Mouse (Mus musculus) duodenum, adult 2 months (tissue): Measurements from ENCODE around the gene Gm17783. TPM values are rescaled to one million over a fixed set of nuclear protein-coding genes. Genes with fewer than 3 reads are reported as not detected.

Source experiments
- polyA plus RNA-seq: library from polyadenylated mRNA; depleted of rRNA; stranded (reverse); fragments of >200 nt; gene quantifications from 2 replicates; pipeline ENCODE4 v1.2.3, GENCODE M21; 2012; ENCODE audit warnings: low replicate concordance; rRNA removed

The Gm17783 gene
- polyA plus RNA-seq: 0.39 and 1.3 TPM in 2 replicates

DNA sequence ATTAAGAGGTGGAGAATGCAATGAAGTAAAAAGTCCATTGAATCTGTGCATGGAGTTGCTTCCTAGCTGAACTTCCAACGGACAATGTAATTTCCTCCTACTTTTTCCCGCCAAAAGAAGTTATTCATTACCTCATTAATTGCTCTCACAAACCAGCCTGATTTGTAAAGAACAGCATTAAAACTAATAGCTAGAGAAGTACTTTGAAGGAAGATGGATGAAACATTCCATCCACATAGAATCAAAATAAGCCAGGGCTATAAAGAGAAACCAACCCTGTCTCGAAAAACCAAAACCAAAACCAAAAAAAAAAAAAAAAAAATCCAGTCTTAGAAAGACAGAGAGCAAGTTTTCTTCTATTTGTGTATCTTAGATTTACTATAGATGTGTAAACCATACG lies at the start of gene Gm17783:
Gene Gm17783, minus strand, starts transcription at position 101 of the 400 bp plus-strand sequence.

DNA sequence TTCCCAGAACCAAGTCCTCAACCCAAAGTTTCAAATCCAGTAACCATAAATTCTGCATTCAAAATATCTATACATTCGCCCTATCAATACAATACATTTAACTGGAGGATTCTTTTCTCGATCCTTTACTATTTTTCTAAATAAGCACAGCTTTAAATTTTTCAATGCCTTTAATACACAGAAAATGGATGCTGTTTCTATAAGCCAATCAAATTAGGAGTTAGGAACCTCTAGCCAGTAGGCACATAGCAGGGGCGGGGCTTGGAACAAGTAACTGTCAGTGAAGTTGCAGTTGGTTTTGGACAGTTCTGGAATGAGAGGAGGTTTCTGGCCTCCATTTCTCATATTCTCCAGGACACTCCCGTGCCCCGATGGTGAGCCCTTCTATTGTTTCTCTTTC lies 3.2 kb upstream of the Gm17783 start, which contains the start of gene Slc9c1:
Gene Slc9c1, plus strand, starts transcription at position 301 of the 400 bp plus-strand sequence.

DNA sequence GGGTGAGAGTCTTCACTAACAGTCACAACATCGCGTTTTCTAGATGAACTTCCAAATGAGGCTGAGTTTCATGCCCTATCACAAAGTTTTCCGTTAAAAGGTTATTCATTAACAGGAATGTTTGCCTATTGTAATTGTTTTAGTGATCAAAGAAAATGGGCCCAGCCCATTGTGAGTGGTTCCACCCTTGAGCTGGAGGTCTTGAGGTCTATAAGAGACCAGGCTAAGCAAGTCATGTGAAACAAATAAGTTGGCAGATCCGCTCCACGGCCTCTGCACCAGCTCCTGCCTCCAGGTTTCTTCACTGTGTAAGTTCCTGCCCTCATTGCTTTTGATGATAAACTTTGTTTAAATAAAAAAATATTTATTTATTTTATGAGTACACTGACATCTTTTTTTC lies 38.9 kb downstream of the Gm17783 start, which contains the start of gene Gm609:
Gene Gm609, minus strand, starts transcription at position 43 of the 400 bp plus-strand sequence.

Other genes starting within 250 kb of the Gm17783 start
- gene Cd200, start 123.0 kb downstream of the Gm17783 start, polyA plus RNA-seq: 14.8 and 20.3 TPM in 2 replicates
- gene Gm609, start 39.1 kb downstream of the Gm17783 start, polyA plus RNA-seq: 0.46 and 0.88 TPM in 2 replicates
- not detected in 2 replicates for gene Slc9c1, start 3.3 kb upstream of the Gm17783 start, polyA plus RNA-seq
- 0.08 TPM in 1 of 2 replicates, not detected in the other for gene Gcsam, start 78.3 kb upstream of the Gm17783 start, polyA plus RNA-seq
- 0.82 and 1.8 TPM in 2 replicates for gene BC016579, start 122.0 kb upstream of the Gm17783 start, polyA plus RNA-seq
- 0.05 and 0.17 TPM in 2 replicates for gene Tmprss7, start 161.6 kb upstream of the Gm17783 start, polyA plus RNA-seq
- gene Tagln3, start 192.6 kb upstream of the Gm17783 start, polyA plus RNA-seq: 0.55 and 0.58 TPM in 2 replicates
- 2.0 TPM in 2 replicates for gene Abhd10, start 210.9 kb upstream of the Gm17783 start, polyA plus RNA-seq